Mouse (Mus musculus): ENCODE results near the gene Sec13.
A peak's percentile ranks its signal among the peaks of the same experiment; 100 is the strongest.

Sec13 gene

GRCm38 (mm10) chr6:113697222-113698205 lies 43.0 kb downstream of the Sec13 start:
- peak; percentile 64 for DNase-seq

GRCm38 (mm10) chr6:113696582-113697221 lies 43.8 kb downstream of the Sec13 start, which contains the start of gene Tatdn2:
TSS of gene Tatdn2 (plus strand) at chr6:113697050.
- peak; percentile 94 for DNase-seq

- DNase-seq = no peak
These were observed 44.7 kb downstream of the Sec13 start for GRCm38 (mm10) chr6:113695766-113696355.

- no peak for DNase-seq
These were observed 45.3 kb downstream of the Sec13 start for GRCm38 (mm10) chr6:113695203-113695602.

- no peak for DNase-seq
These were observed 47.2 kb downstream of the Sec13 start for GRCm38 (mm10) chr6:113693377-113693776.

- no peak for DNase-seq
These were observed 47.8 kb downstream of the Sec13 start for GRCm38 (mm10) chr6:113692661-113693133.

GRCm38 (mm10) chr6:113691084-113691462 lies 49.5 kb downstream of the Sec13 start:
- no peak for DNase-seq

GRCm38 (mm10) chr6:113690400-113691083 lies 50.0 kb downstream of the Sec13 start:
- DNase-seq = peak; percentile 57

GRCm38 (mm10) chr6:113690008-113690399 lies 50.5 kb downstream of the Sec13 start:
- no peak for DNase-seq

- peak; percentile 30 for DNase-seq
These were observed 53.9 kb downstream of the Sec13 start for GRCm38 (mm10) chr6:113686551-113687125.

- DNase-seq = no peak
These were observed 57.3 kb downstream of the Sec13 start for GRCm38 (mm10) chr6:113683081-113683825.

GRCm38 (mm10) chr6:113681271-113681670 lies 59.3 kb downstream of the Sec13 start:
- DNase-seq = peak; percentile 98

- no peak for DNase-seq
These were observed 60.5 kb downstream of the Sec13 start for GRCm38 (mm10) chr6:113679993-113680566.

GRCm38 (mm10) chr6:113678246-113679012 lies 62.1 kb downstream of the Sec13 start:
- DNase-seq = no peak

Measured in thymus, postnatal 4 days (tissue).